Mouse (Mus musculus): ENCODE measurements at regions not wholly inside any gene's neighbourhood (a gene's known extent, or its start where the extent isn't known, plus 50 kb on each side); places are given as distances from the start of the nearest gene placed in this dataset.

DNA sequence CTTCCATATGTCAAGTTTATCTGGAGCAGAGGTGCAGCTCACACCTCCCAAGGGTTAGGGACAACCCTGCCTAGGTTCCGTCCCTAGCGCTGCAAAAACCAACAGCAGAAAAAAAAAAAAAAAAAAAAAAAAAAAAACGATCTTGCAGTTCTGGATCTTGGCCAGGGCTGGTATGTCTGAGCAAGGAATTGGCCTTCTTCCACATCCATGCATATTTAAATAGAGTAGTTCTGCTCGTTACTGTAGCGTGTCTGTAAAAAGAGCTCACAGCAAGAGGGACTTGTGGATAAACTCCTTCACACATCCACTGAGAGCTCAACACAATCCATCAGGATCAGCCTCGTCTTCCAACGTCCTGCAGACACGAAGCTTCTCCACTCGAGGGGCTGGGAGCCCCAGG, 639.4 kb upstream of the Adam5 start:
- peak overlapping the region; percentile 51; the same call in 1 of the 2 replicates for H3K27ac ChIP-seq
- no peaks in the 10 kb centered on the region for H3K36me3 ChIP-seq
- H3K4me2 ChIP-seq (replicated peaks): no peak overlapping the region
- 52% methylated on average over 9 of the region's 9 CpGs for WGBS
- no peak for ATAC-seq
- peaks cover 24% of the 10 kb centered on the region for H3K4me1 ChIP-seq (replicated peaks)
- H3K4me3 ChIP-seq (replicated peaks): no peak overlapping the region
- no peaks in the 10 kb centered on the region for H3K9me3 ChIP-seq
- H3K9ac ChIP-seq (replicated peaks): no peak overlapping the region
- no peaks in the 10 kb centered on the region for H3K27me3 ChIP-seq

DNA sequence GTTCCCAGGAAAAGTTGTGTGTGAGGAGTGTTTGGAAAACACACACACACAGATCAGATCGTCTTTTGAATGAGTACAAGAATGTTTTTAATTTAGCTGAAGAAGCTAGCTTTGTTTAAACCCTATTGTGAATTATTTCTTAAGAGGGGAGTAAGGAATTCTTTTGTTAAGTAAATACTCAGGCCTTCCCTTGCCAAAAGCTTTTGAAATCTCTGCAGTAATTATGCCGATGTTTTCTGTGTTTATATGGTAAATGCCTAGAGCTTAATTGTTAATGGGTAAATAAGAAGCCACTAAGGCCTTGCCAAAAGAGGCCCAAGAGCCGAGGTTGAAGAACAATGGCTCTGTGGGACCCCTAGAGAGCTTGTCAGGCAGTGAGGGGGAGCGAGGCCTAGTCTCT, 638.3 kb upstream of the Adam5 start:
- peaks cover 24% of the 10 kb centered on the region for H3K4me1 ChIP-seq (replicated peaks)
- no peak overlapping the region for H3K9ac ChIP-seq (replicated peaks)
- H3K27ac ChIP-seq: peak overlapping the region; percentile 5; the same call in 1 of the 2 replicates
- H3K9me3 ChIP-seq: no peaks in the 10 kb centered on the region
- H3K36me3 ChIP-seq: no peaks in the 10 kb centered on the region
- H3K4me3 ChIP-seq (replicated peaks): no peak overlapping the region
- H3K27me3 ChIP-seq: no peaks in the 10 kb centered on the region
- WGBS: 10% methylated on average over 4 of the region's 4 CpGs
- H3K4me2 ChIP-seq (replicated peaks): no peak overlapping the region
- no peak for ATAC-seq

DNA sequence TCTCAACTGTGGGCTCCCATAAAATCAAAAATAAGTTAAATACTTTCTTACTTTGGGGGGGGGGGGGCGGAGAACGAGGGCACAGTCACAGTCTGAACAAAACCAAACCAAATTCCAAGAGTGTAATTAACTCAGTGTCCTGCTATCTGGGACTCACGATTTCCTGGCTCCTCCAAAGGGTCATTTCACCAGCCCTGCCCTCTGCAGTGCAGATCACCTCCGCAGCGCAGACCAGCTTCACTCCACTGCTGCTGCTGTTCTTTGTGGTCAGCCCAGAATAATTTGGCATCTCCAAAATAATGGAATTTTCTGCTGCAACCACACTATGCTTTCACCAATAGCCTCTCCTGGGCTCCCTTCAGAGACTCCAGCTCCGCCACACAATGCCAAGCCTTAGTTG, 631.5 kb upstream of the Adam5 start:
- ATAC-seq: no peak
- Histone ChIP-seq H3K27me3 (no peaks in the 10 kb centered on the region), H3K27ac (no peak overlapping the region), H3K4me3 (replicated peaks) (no peak overlapping the region), H3K9me3 (no peaks in the 10 kb centered on the region; the same call in 1 of the 2 replicates), H3K36me3 (no peaks in the 10 kb centered on the region), H3K4me1 (replicated peaks) (no peaks in the 10 kb centered on the region), H3K9ac (replicated peaks) (no peak overlapping the region), H3K4me2 (replicated peaks) (no peak overlapping the region)
- 85% methylated on average over 6 of the region's 6 CpGs for WGBS

DNA sequence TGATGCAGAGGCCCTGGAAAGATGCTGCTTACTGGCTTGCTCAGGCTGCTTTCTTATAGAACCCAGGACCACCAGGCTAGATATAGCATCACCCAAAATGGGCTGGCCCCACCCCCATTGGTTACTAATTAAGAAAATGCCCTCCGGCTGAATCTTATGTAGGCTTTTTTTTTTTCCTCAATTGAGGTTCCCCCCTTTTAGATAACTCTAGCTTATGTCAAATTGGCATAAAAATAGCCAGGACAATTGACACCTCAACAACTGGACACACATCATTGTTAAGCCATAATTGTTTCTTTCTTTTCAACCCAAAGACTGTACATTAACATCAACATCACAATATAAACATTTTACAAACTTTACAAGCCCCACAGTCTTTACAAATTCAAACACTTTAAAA, 630.8 kb upstream of the Adam5 start:
- 81% methylated on average over 1 of the region's 1 CpGs for WGBS
- H3K9ac ChIP-seq (replicated peaks): no peak overlapping the region
- no peak overlapping the region for H3K27ac ChIP-seq
- H3K4me1 ChIP-seq (replicated peaks): no peaks in the 10 kb centered on the region
- H3K36me3 ChIP-seq: no peaks in the 10 kb centered on the region
- no peak for ATAC-seq
- H3K4me2 ChIP-seq (replicated peaks): no peak overlapping the region
- no peaks in the 10 kb centered on the region; the same call in 1 of the 2 replicates for H3K9me3 ChIP-seq
- no peaks in the 10 kb centered on the region for H3K27me3 ChIP-seq
- H3K4me3 ChIP-seq (replicated peaks): no peak overlapping the region

DNA sequence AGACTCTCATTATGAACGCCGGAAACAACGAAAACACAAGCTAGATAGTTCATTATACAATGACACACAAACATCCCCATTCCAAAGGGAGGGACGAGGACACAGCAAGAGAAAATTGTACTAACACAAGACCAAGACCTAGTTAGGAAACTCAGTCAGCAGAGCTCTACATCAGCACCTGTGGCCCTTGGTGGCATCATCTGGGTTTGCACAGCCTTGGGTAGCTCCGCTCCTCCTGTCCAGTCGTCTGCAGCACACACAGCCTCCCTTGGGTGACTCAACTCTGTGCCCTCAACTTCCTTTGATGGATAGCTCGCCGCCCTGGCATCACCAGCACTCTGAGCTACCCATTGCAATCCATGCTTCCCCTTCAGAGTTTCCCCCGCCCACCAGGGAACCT, 629.7 kb upstream of the Adam5 start:
- Histone ChIP-seq H3K36me3 (no peaks in the 10 kb centered on the region), H3K9me3 (no peaks in the 10 kb centered on the region; the same call in 1 of the 2 replicates), H3K4me2 (replicated peaks) (no peak overlapping the region), H3K27me3 (no peaks in the 10 kb centered on the region), H3K4me1 (replicated peaks) (no peaks in the 10 kb centered on the region), H3K9ac (replicated peaks) (no peak overlapping the region), H3K27ac (no peak overlapping the region), H3K4me3 (replicated peaks) (no peak overlapping the region)
- ATAC-seq: no peak
- WGBS: 94% methylated on average over 9 of the region's 9 CpGs

DNA sequence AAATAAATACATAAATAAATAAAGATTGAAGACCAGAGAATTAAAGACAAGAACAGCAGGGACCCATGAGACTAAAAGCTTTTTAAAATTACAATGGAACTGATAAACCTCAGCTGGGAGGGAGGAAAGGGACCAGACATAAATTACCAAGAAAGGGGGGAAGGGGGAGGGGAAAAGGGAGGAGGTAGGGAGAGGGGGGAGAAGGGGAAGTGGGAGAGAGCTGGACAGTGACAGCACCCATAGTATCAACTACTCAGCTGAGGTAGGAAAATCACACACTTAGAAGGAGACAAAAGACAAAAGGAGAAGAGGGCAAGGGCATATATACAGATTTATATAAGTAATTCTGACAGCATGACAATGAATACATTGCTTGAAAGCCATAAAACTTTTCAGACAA, 626.4 kb upstream of the Adam5 start:
- Histone ChIP-seq H3K9me3 (no peaks in the 10 kb centered on the region), H3K9ac (replicated peaks) (no peak overlapping the region), H3K27ac (no peak overlapping the region), H3K4me1 (replicated peaks) (no peaks in the 10 kb centered on the region), H3K36me3 (no peaks in the 10 kb centered on the region), H3K27me3 (no peaks in the 10 kb centered on the region), H3K4me3 (replicated peaks) (no peak overlapping the region), H3K4me2 (replicated peaks) (no peak overlapping the region)
- no peak for ATAC-seq

DNA sequence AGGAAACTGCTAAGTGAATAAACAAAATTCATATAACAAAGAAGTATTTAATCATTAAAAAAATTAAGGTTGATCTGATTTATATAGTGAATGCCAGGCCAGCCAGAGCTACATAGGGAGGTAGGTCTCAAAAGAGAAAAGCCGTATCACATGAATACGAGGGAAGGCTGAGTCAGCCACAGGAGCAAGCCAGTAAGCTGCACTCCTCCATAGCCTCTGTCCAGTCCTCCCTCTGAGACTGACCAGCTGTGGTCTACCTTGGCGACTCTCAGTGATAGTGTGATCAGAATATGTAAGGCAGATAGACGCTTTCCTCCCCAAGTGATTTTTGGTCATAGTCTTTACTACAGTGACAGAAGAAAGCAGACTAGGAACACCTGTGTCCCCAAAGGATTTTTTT, 625.4 kb upstream of the Adam5 start:
- Histone ChIP-seq H3K27me3 (no peaks in the 10 kb centered on the region), H3K4me2 (replicated peaks) (no peak overlapping the region), H3K27ac (no peak overlapping the region), H3K36me3 (no peaks in the 10 kb centered on the region), H3K9me3 (no peaks in the 10 kb centered on the region), H3K4me1 (replicated peaks) (no peaks in the 10 kb centered on the region), H3K9ac (replicated peaks) (no peak overlapping the region), H3K4me3 (replicated peaks) (no peak overlapping the region)
- no peak for ATAC-seq
- WGBS: 93% methylated on average over 4 of the region's 4 CpGs

DNA sequence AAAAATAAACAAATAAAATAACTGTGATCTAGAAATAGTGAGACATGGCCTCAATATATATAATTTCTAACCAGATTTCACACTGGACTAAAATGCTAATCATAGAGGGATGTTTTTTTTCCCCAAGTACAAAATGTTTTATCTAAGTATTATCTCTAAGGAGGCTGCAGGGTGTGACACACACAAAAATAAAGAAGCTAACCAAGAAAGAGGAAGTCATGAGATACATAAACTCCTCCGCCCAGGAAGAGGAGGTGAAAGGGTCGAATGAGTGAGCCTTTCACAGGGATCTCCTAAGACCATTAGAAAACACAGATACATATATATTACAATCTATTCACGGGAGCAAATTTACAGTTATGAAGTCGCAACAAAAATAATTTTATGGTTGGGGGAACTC, 623.7 kb upstream of the Adam5 start:
- Histone ChIP-seq H3K27me3 (no peaks in the 10 kb centered on the region), H3K36me3 (no peaks in the 10 kb centered on the region), H3K9ac (replicated peaks) (no peak overlapping the region), H3K4me3 (replicated peaks) (no peak overlapping the region), H3K9me3 (no peaks in the 10 kb centered on the region), H3K27ac (no peak overlapping the region), H3K4me1 (replicated peaks) (no peaks in the 10 kb centered on the region), H3K4me2 (replicated peaks) (no peak overlapping the region)
- no peak for ATAC-seq
- 92% methylated on average over 4 of the region's 4 CpGs for WGBS

GRCm38 (mm10) chr8:25445968-25446367, 621.8 kb upstream of the Adam5 start:
- 96% methylated on average over 1 of the region's 1 CpGs for WGBS
- no peak for ATAC-seq
- no peak overlapping the region for H3K4me3 ChIP-seq (replicated peaks)

DNA sequence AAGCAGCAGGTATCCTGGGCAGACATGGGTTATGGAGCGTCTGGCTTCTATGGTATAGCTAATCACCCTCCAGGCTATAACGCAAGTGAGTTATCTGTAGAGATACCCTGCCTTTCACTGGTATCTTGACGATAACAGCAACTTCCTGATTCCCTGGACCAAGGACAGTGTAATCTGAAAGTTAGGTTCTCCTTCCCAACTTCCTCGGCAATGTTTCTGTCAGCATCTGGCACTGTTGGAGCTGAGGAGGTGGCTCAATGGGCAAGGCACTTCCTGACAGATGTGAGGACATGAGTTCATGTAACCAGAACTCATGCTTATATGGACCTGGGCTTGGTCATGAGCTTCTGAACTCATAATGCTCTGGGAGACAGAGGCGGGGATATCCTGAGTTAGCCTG, 620.9 kb upstream of the Adam5 start:
- no peak for ATAC-seq
- Histone ChIP-seq H3K27me3 (no peaks in the 10 kb centered on the region), H3K9ac (replicated peaks) (no peak overlapping the region), H3K27ac (no peak overlapping the region), H3K36me3 (no peaks in the 10 kb centered on the region), H3K9me3 (no peaks in the 10 kb centered on the region), H3K4me3 (replicated peaks) (no peak overlapping the region), H3K4me2 (replicated peaks) (no peak overlapping the region), H3K4me1 (replicated peaks) (peaks cover 4% of the 10 kb centered on the region; the same call in 1 of the 2 replicates)
- WGBS: 87% methylated on average over 5 of the region's 5 CpGs

More at GRCm38 (mm10) chr8:25445968-25446367, 621.8 kb upstream of the Adam5 start:
- Histone ChIP-seq H3K4me1 (replicated peaks) (no peaks in the 10 kb centered on the region), H3K36me3 (no peaks in the 10 kb centered on the region), H3K4me2 (replicated peaks) (no peak overlapping the region), H3K27me3 (no peaks in the 10 kb centered on the region), H3K9me3 (no peaks in the 10 kb centered on the region), H3K9ac (replicated peaks) (no peak overlapping the region), H3K27ac (no peak overlapping the region)

- no peaks in the 10 kb centered on the region for H3K27me3 ChIP-seq
- ATAC-seq: no peak
- no peaks in the 10 kb centered on the region for H3K36me3 ChIP-seq
- peaks cover 4% of the 10 kb centered on the region; the same call in 1 of the 2 replicates for H3K4me1 ChIP-seq (replicated peaks)
- no peak overlapping the region for H3K4me2 ChIP-seq (replicated peaks)
- no peaks in the 10 kb centered on the region for H3K9me3 ChIP-seq
- H3K4me3 ChIP-seq (replicated peaks): no peak overlapping the region
- no peak overlapping the region for H3K27ac ChIP-seq
- WGBS: 80% methylated on average over 5 of the region's 5 CpGs
- H3K9ac ChIP-seq (replicated peaks): no peak overlapping the region
Measured at GRCm38 (mm10) chr8:25443552-25443951, 619.4 kb upstream of the Adam5 start.

GRCm38 (mm10) chr8:25441057-25441441, 616.9 kb upstream of the Adam5 start:
- no peak overlapping the region for H3K4me2 ChIP-seq (replicated peaks)
- WGBS: 49% methylated on average over 6 of the region's 6 CpGs
- H3K27me3 ChIP-seq: no peaks in the 10 kb centered on the region
- peaks cover 4% of the 10 kb centered on the region; the same call in 1 of the 2 replicates for H3K4me1 ChIP-seq (replicated peaks)
- H3K36me3 ChIP-seq: no peaks in the 10 kb centered on the region
- no peak for ATAC-seq
- H3K27ac ChIP-seq: no peak overlapping the region
- no peaks in the 10 kb centered on the region for H3K9me3 ChIP-seq
- H3K9ac ChIP-seq (replicated peaks): no peak overlapping the region
- H3K4me3 ChIP-seq (replicated peaks): no peak overlapping the region

DNA sequence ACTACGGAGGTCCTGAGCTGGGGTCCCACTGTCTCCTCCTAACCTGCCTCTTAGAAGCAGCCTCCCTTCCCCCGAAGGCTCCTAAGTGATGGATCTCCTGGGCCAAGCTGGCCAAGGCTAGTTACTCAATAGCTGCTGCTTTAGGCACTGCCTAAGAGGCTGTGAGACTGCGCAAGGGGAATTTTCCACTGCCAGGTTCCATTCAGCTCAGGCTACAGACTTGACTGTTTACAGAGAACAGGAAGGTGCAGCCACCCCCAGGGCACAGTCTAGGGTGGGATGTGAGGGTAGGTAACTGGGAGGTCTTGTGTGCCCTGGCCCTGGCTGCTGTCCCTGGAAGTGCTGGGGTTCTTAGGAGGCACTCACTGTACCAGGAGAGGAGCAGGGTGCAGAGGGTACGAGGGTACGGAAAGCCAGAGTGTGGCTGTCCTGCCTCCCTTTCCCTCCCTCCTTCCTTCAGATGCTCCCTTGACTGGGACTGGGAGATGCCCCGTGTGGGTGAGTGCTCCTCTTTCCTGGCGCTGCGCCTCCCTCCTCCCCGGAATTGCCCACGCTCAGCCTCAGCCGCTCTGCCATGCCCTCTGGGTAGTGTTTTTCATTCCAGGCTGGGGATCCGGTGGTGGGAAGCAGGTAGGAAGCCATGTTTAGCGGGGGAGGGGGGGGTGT, 616.4 kb upstream of the Adam5 start:
- H3K36me3 ChIP-seq: no peaks in the 10 kb centered on the region
- H3K4me2 ChIP-seq (replicated peaks): no peak overlapping the region; the same call in 1 of the 2 replicates
- no peak overlapping the region for H3K27ac ChIP-seq
- no peaks in the 10 kb centered on the region for H3K9me3 ChIP-seq
- ATAC-seq: no peak
- no peak overlapping the region for H3K4me3 ChIP-seq (replicated peaks)
- H3K9ac ChIP-seq (replicated peaks): no peak overlapping the region
- WGBS: 46% methylated on average over 13 of the region's 13 CpGs
- H3K27me3 ChIP-seq: no peaks in the 10 kb centered on the region
- H3K4me1 ChIP-seq (replicated peaks): peaks cover 4% of the 10 kb centered on the region; the same call in 1 of the 2 replicates
